Mouse (Mus musculus): ENCODE data around the gene Kif26b.

GRCm38 (mm10) chr1:178832571-178832970, 303.6 kb downstream of the Kif26b start:
- no peak for TF ChIP-seq CTCF (IDR thresholded peaks at IDR 0.05; ENCODE audit: low read depth, low read length)
- no peak for TF ChIP-seq POLR2A (IDR thresholded peaks at IDR 0.05; ENCODE audit: borderline replicate concordance, low read depth, low read length)
